Mouse (Mus musculus): ENCODE data around the gene Sim2. TPM values are rescaled to one million over a fixed set of nuclear protein-coding genes. Genes with fewer than 3 reads are reported as not detected.

Gene Sim2
- polyA plus RNA-seq, 1 experiment from 2014 or later, result 0.83 TPM

- 3% methylated on average over 14 of the region's 14 CpGs for WGBS
- H3K9me3 ChIP-seq, result no peaks in the 10 kb centered on the region
- no peaks in the 10 kb centered on the region for H3K36me3 ChIP-seq
- H3K4me2 ChIP-seq (replicated peaks), result peak overlapping the region; percentile 22; the same call in 1 of the 2 replicates
- no peak overlapping the region for H3K9ac ChIP-seq (replicated peaks)
- H3K4me1 ChIP-seq, result peaks cover 22% of the 10 kb centered on the region
- peaks cover 99% of the 10 kb centered on the region for H3K27me3 ChIP-seq
- peak overlapping the region; percentile 14; the same call in 1 of the 2 replicates for H3K4me3 ChIP-seq
- H3K27ac ChIP-seq (replicated peaks), result no peak overlapping the region
- no peak for ATAC-seq (ENCODE audit: low FRiP score, low read depth)
Observed at GRCm38 (mm10) chr16:94088819-94089692, 4.3 kb downstream of the Sim2 start.

- WGBS, result 0% methylated on average over 12 of the region's 12 CpGs
- peaks cover 93% of the 10 kb centered on the region for H3K27me3 ChIP-seq
- H3K4me1 ChIP-seq, result peaks cover 8% of the 10 kb centered on the region; the same call in 1 of the 2 replicates
- no peak for ATAC-seq (ENCODE audit: low FRiP score, low read depth)
- no peak overlapping the region for H3K4me2 ChIP-seq (replicated peaks)
- no peak overlapping the region for H3K27ac ChIP-seq (replicated peaks)
- no peak overlapping the region for H3K9ac ChIP-seq (replicated peaks)
- no peak overlapping the region for H3K4me3 ChIP-seq
- no peaks in the 10 kb centered on the region for H3K36me3 ChIP-seq
- H3K9me3 ChIP-seq, result no peaks in the 10 kb centered on the region
Observed at GRCm38 (mm10) chr16:94092511-94093150, 7.9 kb downstream of the Sim2 start.

- no peaks in the 10 kb centered on the region for H3K9me3 ChIP-seq
- H3K36me3 ChIP-seq, result no peaks in the 10 kb centered on the region
- H3K9ac ChIP-seq (replicated peaks), result no peak overlapping the region
- H3K4me1 ChIP-seq, result peaks cover 12% of the 10 kb centered on the region; the same call in 1 of the 2 replicates
- no peak overlapping the region for H3K4me2 ChIP-seq (replicated peaks)
- H3K27me3 ChIP-seq, result peaks cover 93% of the 10 kb centered on the region
- ATAC-seq (ENCODE audit: low FRiP score, low read depth), result no peak
- no peak overlapping the region for H3K4me3 ChIP-seq
- no peak overlapping the region for H3K27ac ChIP-seq (replicated peaks)
- WGBS, result under 1% methylated on average over 24 of the region's 24 CpGs
Observed at GRCm38 (mm10) chr16:94093151-94093863, 8.6 kb downstream of the Sim2 start.

GRCm38 (mm10) chr16:94094251-94095108 is 9.7 kb downstream of the Sim2 start:
- Histone ChIP-seq H3K27me3 (peaks cover 93% of the 10 kb centered on the region), H3K4me3 (no peak overlapping the region), H3K36me3 (no peaks in the 10 kb centered on the region), H3K4me1 (peaks cover 12% of the 10 kb centered on the region; the same call in 1 of the 2 replicates), H3K27ac (replicated peaks) (no peak overlapping the region), H3K9me3 (no peaks in the 10 kb centered on the region), H3K4me2 (replicated peaks) (peak overlapping the region; percentile 18; the same call in 1 of the 2 replicates), H3K9ac (replicated peaks) (no peak overlapping the region)
- under 1% methylated on average over 48 of the region's 48 CpGs for WGBS
- ATAC-seq (ENCODE audit: low FRiP score, low read depth), result no peak

GRCm38 (mm10) chr16:94095109-94095822 is 10.5 kb downstream of the Sim2 start:
- H3K9ac ChIP-seq (replicated peaks), result no peak overlapping the region
- no peak overlapping the region for H3K4me3 ChIP-seq
- H3K4me2 ChIP-seq (replicated peaks), result peak overlapping the region; percentile 18; the same call in 1 of the 2 replicates
- peaks cover 12% of the 10 kb centered on the region; the same call in 1 of the 2 replicates for H3K4me1 ChIP-seq
- ATAC-seq (ENCODE audit: low FRiP score, low read depth), result no peak
- no peak overlapping the region for H3K27ac ChIP-seq (replicated peaks)
- WGBS, result under 1% methylated on average over 26 of the region's 26 CpGs
- H3K27me3 ChIP-seq, result peaks cover 93% of the 10 kb centered on the region
- H3K36me3 ChIP-seq, result no peaks in the 10 kb centered on the region
- no peaks in the 10 kb centered on the region for H3K9me3 ChIP-seq

- no peak for ATAC-seq (ENCODE audit: low FRiP score, low read depth)
- Histone ChIP-seq H3K27ac (replicated peaks) (no peak overlapping the region), H3K9me3 (no peaks in the 10 kb centered on the region), H3K27me3 (peaks cover 89% of the 10 kb centered on the region), H3K9ac (replicated peaks) (no peak overlapping the region), H3K4me2 (replicated peaks) (no peak overlapping the region), H3K36me3 (no peaks in the 10 kb centered on the region), H3K4me1 (peaks cover 12% of the 10 kb centered on the region; the same call in 1 of the 2 replicates), H3K4me3 (no peak overlapping the region)
- WGBS, result 2% methylated on average over 14 of the region's 14 CpGs
Observed at GRCm38 (mm10) chr16:94096479-94096878, 11.7 kb downstream of the Sim2 start.

GRCm38 (mm10) chr16:94097724-94098455 is 13.2 kb downstream of the Sim2 start:
- WGBS, result 7% methylated on average over 12 of the region's 12 CpGs

GRCm38 (mm10) chr16:94113160-94113559 is 28.4 kb downstream of the Sim2 start:
- Histone ChIP-seq H3K27ac (replicated peaks) (no peak overlapping the region), H3K36me3 (no peaks in the 10 kb centered on the region), H3K9ac (replicated peaks) (no peak overlapping the region), H3K4me1 (0 out of 2 replicates have a peak, but pooled peaks cover 3% of the 10 kb centered on the region), H3K4me3 (no peak overlapping the region), H3K9me3 (no peaks in the 10 kb centered on the region), H3K27me3 (peaks cover 66% of the 10 kb centered on the region), H3K4me2 (replicated peaks) (no peak overlapping the region)
- ATAC-seq (ENCODE audit: low FRiP score, low read depth), result no peak
- WGBS, result 90% methylated on average over 7 of the region's 7 CpGs

More at GRCm38 (mm10) chr16:94097724-94098455, 13.2 kb downstream of the Sim2 start:
- Histone ChIP-seq H3K27me3 (peaks cover 81% of the 10 kb centered on the region), H3K9me3 (no peaks in the 10 kb centered on the region), H3K27ac (replicated peaks) (no peak overlapping the region), H3K4me3 (no peak overlapping the region), H3K4me2 (replicated peaks) (no peak overlapping the region), H3K9ac (replicated peaks) (no peak overlapping the region), H3K36me3 (no peaks in the 10 kb centered on the region), H3K4me1 (peaks cover 12% of the 10 kb centered on the region; the same call in 1 of the 2 replicates)
- peak; percentile 80 for ATAC-seq (ENCODE audit: low FRiP score, low read depth)

GRCm38 (mm10) chr16:94114693-94115092 is 30.0 kb downstream of the Sim2 start:
- H3K4me3 ChIP-seq, result no peak overlapping the region
- 79% methylated on average over 9 of the region's 9 CpGs for WGBS
- no peak overlapping the region for H3K27ac ChIP-seq (replicated peaks)
- no peak for ATAC-seq (ENCODE audit: low FRiP score, low read depth)
- H3K4me2 ChIP-seq (replicated peaks), result no peak overlapping the region
- no peak overlapping the region for H3K9ac ChIP-seq (replicated peaks)
- no peaks in the 10 kb centered on the region for H3K9me3 ChIP-seq
- peaks cover 68% of the 10 kb centered on the region for H3K27me3 ChIP-seq
- H3K36me3 ChIP-seq, result no peaks in the 10 kb centered on the region
- 0 out of 2 replicates have a peak, but pooled peaks cover 3% of the 10 kb centered on the region for H3K4me1 ChIP-seq

- Histone ChIP-seq H3K27ac (replicated peaks) (no peak overlapping the region), H3K9ac (replicated peaks) (no peak overlapping the region), H3K9me3 (no peaks in the 10 kb centered on the region), H3K4me2 (replicated peaks) (no peak overlapping the region), H3K4me1 (0 out of 2 replicates have a peak, but pooled peaks cover 3% of the 10 kb centered on the region), H3K27me3 (peaks cover 88% of the 10 kb centered on the region), H3K4me3 (no peak overlapping the region), H3K36me3 (no peaks in the 10 kb centered on the region)
- WGBS, result 48% methylated on average over 6 of the region's 6 CpGs
- no peak for ATAC-seq (ENCODE audit: low FRiP score, low read depth)
Observed at GRCm38 (mm10) chr16:94117333-94117732, 32.6 kb downstream of the Sim2 start.

Measured in midbrain, embryonic 12.5 days (tissue).